In genomic region chrX:155098024-155098423, GRCm38 (mm10) we compare ENCODE assay signal across 9 mouse cellular contexts. TPM values are rescaled to one million over a fixed set of nuclear protein-coding genes. Genes with fewer than 3 reads are reported as not detected.
A peak's percentile ranks its signal among the peaks of the same experiment; 100 is the strongest.
DNase-seq lines count a peak whose midpoint lies in the region; ATAC-seq lines count a peak whose summit lies in the region.
"Had no signal": no experiment of that assay in that cellular context is flagged by ENCODE, and none has a peak within 500 bp of the region (broad histone marks: within the 10 kb centered on the region; RNA-seq: fewer than 3 reads in every experiment).

No protein-coding gene starts in this region.

- H3K4me3 ChIP-seq in heart, embryonic 10.5 days: no peak overlapping the region
- no peak overlapping the region for H3K4me3 ChIP-seq in neural tube, embryonic 15.5 days (replicated peaks)

- no peaks in the 10 kb centered on the region for H3K36me3 ChIP-seq in heart, embryonic 10.5 days
- H3K36me3 ChIP-seq in neural tube, embryonic 15.5 days: no peaks in the 10 kb centered on the region

- no peak overlapping the region for H3K4me2 ChIP-seq in neural tube, embryonic 15.5 days

- H3K4me1 ChIP-seq in heart, embryonic 10.5 days: no peaks in the 10 kb centered on the region
- H3K4me1 ChIP-seq in neural tube, embryonic 15.5 days: no peaks in the 10 kb centered on the region

- H3K9ac ChIP-seq in neural tube, embryonic 15.5 days (replicated peaks): no peak overlapping the region

- ATAC-seq in neural tube, embryonic 15.5 days (ENCODE audit: low FRiP score): no peak

- no peaks in the 10 kb centered on the region for H3K27me3 ChIP-seq in heart, embryonic 10.5 days (ENCODE audit: insufficient read depth, poor library complexity, severe bottlenecking)
- H3K27me3 ChIP-seq in neural tube, embryonic 15.5 days (replicated peaks): no peaks in the 10 kb centered on the region

- H3K9me3 ChIP-seq in heart, embryonic 10.5 days: no peaks in the 10 kb centered on the region
- no peaks in the 10 kb centered on the region for H3K9me3 ChIP-seq in neural tube, embryonic 15.5 days (replicated peaks)

- peak; percentile 3 to 7 for DNase-seq in heart, adult 18-20 months
- DNase-seq in heart, embryonic 10.5 days (ENCODE audit: low spot score): no peak
- peak; percentile 10 for DNase-seq in neural tube, embryonic 10.5 days (ENCODE audit: extremely low spot score, low spot score)
- DNase-seq in embryo, embryonic 11 days: peak; percentile 3
- DNase-seq in skeletal muscle tissue, adult 2 months (ENCODE audit: low read depth, low spot score): peak; percentile 4
- no peak for DNase-seq in ovary, postnatal 10 days (ENCODE audit: low spot score)
- no peak for DNase-seq in thymus, adult 18-20 months

- H3K27ac ChIP-seq in heart, embryonic 10.5 days: no peak overlapping the region
- H3K27ac ChIP-seq in neural tube, embryonic 15.5 days (replicated peaks): no peak overlapping the region

RNA-seq across cellular contexts. Expression of gene Magea2, which starts 4.6 kb away (rescaled TPM):
- not detected for total RNA-seq in heart, adult 18-20 months (2021)
- polyA plus RNA-seq in heart, embryonic 10.5 days (2016; fragmentation: Nextera tagmentation; extraction: Ambion mirVana): not detected in 2 replicates
- not detected in 2 replicates for polyA plus RNA-seq in neural tube, embryonic 15.5 days (2015; fragmentation: Nextera tagmentation; extraction: Ambion mirVana)
- total RNA-seq: hematopoietic stem cell, adult 5-6 weeks had no signal

RNA-seq across cellular contexts. Expression of gene Magea1, which starts 8.4 kb away (rescaled TPM):
- total RNA-seq in heart, adult 18-20 months (2021): not detected
- polyA plus RNA-seq in heart, embryonic 10.5 days (2016; fragmentation: Nextera tagmentation; extraction: Ambion mirVana): not detected in 2 replicates
- polyA plus RNA-seq in neural tube, embryonic 15.5 days (2015; fragmentation: Nextera tagmentation; extraction: Ambion mirVana): not detected in 2 replicates
- total RNA-seq: hematopoietic stem cell, adult 5-6 weeks had no signal

RNA-seq across cellular contexts. Expression of gene Cldn34b2, which starts 30.2 kb away (rescaled TPM):
- not detected for total RNA-seq in heart, adult 18-20 months (2021)
- polyA plus RNA-seq in heart, embryonic 10.5 days (2016; fragmentation: Nextera tagmentation; extraction: Ambion mirVana): not detected in 2 replicates
- polyA plus RNA-seq in neural tube, embryonic 15.5 days (2015; fragmentation: Nextera tagmentation; extraction: Ambion mirVana): not detected in 2 replicates
- total RNA-seq: hematopoietic stem cell, adult 5-6 weeks had no signal

RNA-seq across cellular contexts. Expression of gene Magea5, which starts 35.1 kb away (rescaled TPM):
- not detected for total RNA-seq in heart, adult 18-20 months (2021)
- polyA plus RNA-seq in heart, embryonic 10.5 days (2016; fragmentation: Nextera tagmentation; extraction: Ambion mirVana): not detected in 2 replicates
- polyA plus RNA-seq in neural tube, embryonic 15.5 days (2015; fragmentation: Nextera tagmentation; extraction: Ambion mirVana): not detected in 2 replicates
- total RNA-seq: hematopoietic stem cell, adult 5-6 weeks had no signal

Comparison
In these comparisons a context has a peak if more than half of its experiments do, and no peak if none do; other contexts are left out.
1. DNase-seq: peak in heart, adult 18-20 months (2 of 2), neural tube, embryonic 10.5 days (single experiment), embryo, embryonic 11 days (single experiment) and skeletal muscle tissue, adult 2 months (single experiment); none in heart, embryonic 10.5 days (single experiment), ovary, postnatal 10 days (single experiment) and thymus, adult 18-20 months (0 of 2).